In the genomic region with DNA sequence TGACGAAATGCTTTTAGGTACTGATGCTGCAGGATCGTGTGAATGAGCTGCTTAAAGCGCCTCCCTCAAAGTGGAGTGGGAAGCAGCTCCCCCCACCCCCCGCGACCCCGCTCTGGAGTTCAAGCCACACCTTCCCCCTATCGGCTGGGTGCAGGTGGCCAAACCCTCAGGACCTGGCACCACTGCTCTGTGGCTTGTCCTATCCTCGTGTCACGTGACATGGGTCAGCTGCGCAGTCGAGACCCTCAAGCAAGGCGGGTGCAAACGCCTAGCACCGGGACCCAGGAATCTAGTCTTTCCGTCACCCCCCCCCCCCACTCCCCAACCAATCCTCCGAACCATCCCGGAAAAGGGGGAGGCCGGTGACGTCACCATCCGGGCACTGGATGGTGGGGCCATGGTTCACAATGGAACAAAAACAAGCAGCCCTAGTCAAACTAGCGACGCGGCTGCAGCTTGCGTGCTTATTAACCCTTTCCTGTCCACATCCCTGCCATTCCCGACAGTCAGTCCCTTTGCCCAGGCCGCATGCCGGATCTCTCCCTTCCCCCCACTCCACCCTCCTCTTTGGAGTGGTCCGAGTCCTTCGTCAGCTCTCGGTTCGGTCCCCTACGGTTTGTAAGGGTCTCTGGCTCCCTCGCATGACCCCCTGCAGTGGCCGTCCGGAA, we compare ENCODE assay signal across 8 mouse cellular contexts. TPM values are rescaled to one million over a fixed set of nuclear protein-coding genes. Genes with fewer than 3 reads are reported as not detected.
A peak's percentile ranks its signal among the peaks of the same experiment; 100 is the strongest.
DNase-seq lines count a peak whose midpoint lies in the region; ATAC-seq and TF ChIP-seq lines count a peak whose summit lies in the region.

No protein-coding gene starts in this region.

- peak; percentile 83 for ATAC-seq in heart, embryonic 12.5 days (ENCODE audit: insufficient number of reproducible peaks, low FRiP score)
- ATAC-seq in kidney, postnatal 0 days (replicated peaks; ENCODE audit: low FRiP score, low read depth): peak; percentile 86
- peak; percentile 60 for ATAC-seq in liver, embryonic 12.5 days
- peak; percentile 83 for ATAC-seq in stomach, embryonic 16.5 days (ENCODE audit: insufficient read depth, low FRiP score)

- no peaks in the 10 kb centered on the region for H3K36me3 ChIP-seq in C2C12 (ENCODE audit: control insufficient read depth, insufficient read depth)
- peaks cover 6% of the 10 kb centered on the region for H3K36me3 ChIP-seq in erythroblast, embryonic 14.5 days (ENCODE audit: control insufficient read depth)
- H3K36me3 ChIP-seq in heart, embryonic 12.5 days: no peaks in the 10 kb centered on the region
- no peaks in the 10 kb centered on the region for H3K36me3 ChIP-seq in kidney, postnatal 0 days (ENCODE audit: insufficient read depth, low read length)
- H3K36me3 ChIP-seq in liver, embryonic 12.5 days: peaks cover 3% of the 10 kb centered on the region; the same call in 1 of the 2 replicates
- H3K36me3 ChIP-seq in stomach, embryonic 16.5 days (ENCODE audit: control insufficient read depth, insufficient read depth, low read length): no peaks in the 10 kb centered on the region

- peak overlapping the region; percentile 59 for H3K9ac ChIP-seq in heart, embryonic 12.5 days
- H3K9ac ChIP-seq in kidney, postnatal 0 days (ENCODE audit: low read depth, low read length): peak overlapping the region; percentile 46
- peak overlapping the region; percentile 89 for H3K9ac ChIP-seq in liver, embryonic 12.5 days
- peak overlapping the region; percentile 73 for H3K9ac ChIP-seq in stomach, embryonic 16.5 days (ENCODE audit: low read length)

- peak overlapping the region; percentile 95 for H3K27ac ChIP-seq in heart, embryonic 12.5 days (ENCODE audit: poor library complexity, severe bottlenecking)
- H3K27ac ChIP-seq in kidney, postnatal 0 days: peak overlapping the region; percentile 96
- H3K27ac ChIP-seq in liver, embryonic 12.5 days: peak overlapping the region; percentile 93
- H3K27ac ChIP-seq in stomach, embryonic 16.5 days (ENCODE audit: low read length): peak overlapping the region; percentile 96

- H3K9me3 ChIP-seq in erythroblast, embryonic 14.5 days (ENCODE audit: control insufficient read depth, low read length): peaks cover 15% of the 10 kb centered on the region
- H3K9me3 ChIP-seq in heart, embryonic 12.5 days (replicated peaks): peaks cover 10% of the 10 kb centered on the region; the same call in 1 of the 2 replicates
- no peaks in the 10 kb centered on the region for H3K9me3 ChIP-seq in kidney, postnatal 0 days (replicated peaks; ENCODE audit: low read length)
- H3K9me3 ChIP-seq in liver, embryonic 12.5 days (replicated peaks): no peaks in the 10 kb centered on the region
- H3K9me3 ChIP-seq in stomach, embryonic 16.5 days (replicated peaks; ENCODE audit: control insufficient read depth, low read length): no peaks in the 10 kb centered on the region

- peaks cover 15% of the 10 kb centered on the region for H3K4me1 ChIP-seq in erythroblast, embryonic 14.5 days (ENCODE audit: control insufficient read depth)
- no peaks in the 10 kb centered on the region for H3K4me1 ChIP-seq in heart, embryonic 12.5 days (replicated peaks)
- no peaks in the 10 kb centered on the region for H3K4me1 ChIP-seq in kidney, postnatal 0 days (replicated peaks; ENCODE audit: insufficient read depth, low read length)
- H3K4me1 ChIP-seq in liver, embryonic 12.5 days: 0 out of 2 replicates have a peak, but pooled peaks cover 3% of the 10 kb centered on the region
- no peaks in the 10 kb centered on the region for H3K4me1 ChIP-seq in stomach, embryonic 16.5 days (ENCODE audit: control insufficient read depth, insufficient read depth, low read length)

- H3K79me2 ChIP-seq in C2C12 (ENCODE audit: control insufficient read depth, insufficient read depth): peaks cover 41% of the 10 kb centered on the region

- no peaks in the 10 kb centered on the region for H3K27me3 ChIP-seq in C2C12 (ENCODE audit: control insufficient read depth, insufficient read depth, insufficient read length)
- H3K27me3 ChIP-seq in erythroblast, embryonic 14.5 days (ENCODE audit: control insufficient read depth): peaks cover 11% of the 10 kb centered on the region
- peaks cover 20% of the 10 kb centered on the region for H3K27me3 ChIP-seq in heart, embryonic 12.5 days (replicated peaks)
- H3K27me3 ChIP-seq in kidney, postnatal 0 days (ENCODE audit: insufficient read depth, low read length): no peaks in the 10 kb centered on the region
- peaks cover 15% of the 10 kb centered on the region for H3K27me3 ChIP-seq in liver, embryonic 12.5 days (replicated peaks)
- peaks cover 6% of the 10 kb centered on the region; the same call in 1 of the 2 replicates for H3K27me3 ChIP-seq in stomach, embryonic 16.5 days (ENCODE audit: control insufficient read depth, insufficient read depth, low read length)

- no peak for TF ChIP-seq CTCF in C2C12 (IDR thresholded peaks at IDR 0.05; ENCODE audit: control insufficient read depth, insufficient read depth, insufficient read length)
- no peak for TF ChIP-seq CTCF in kidney, postnatal 0 days (IDR thresholded peaks at IDR 0.05; ENCODE audit: low read depth)

- peak overlapping the region; percentile 84 for H3ac ChIP-seq in C2C12 (ENCODE audit: control insufficient read depth, insufficient read length, low read depth)

- peak overlapping the region; percentile 62 for H3K4me2 ChIP-seq in heart, embryonic 12.5 days
- H3K4me2 ChIP-seq in kidney, postnatal 0 days (ENCODE audit: low read length): peak overlapping the region; percentile 48
- peak overlapping the region; percentile 76 for H3K4me2 ChIP-seq in liver, embryonic 12.5 days
- peak overlapping the region; percentile 50 for H3K4me2 ChIP-seq in stomach, embryonic 16.5 days (ENCODE audit: low read depth, low read length)

- DNase-seq in brain, adult 2 months (ENCODE audit: low read depth, low spot score): peak; percentile 98
- peak; percentile 89 for DNase-seq in kidney, postnatal 0 days (ENCODE audit: low spot score)
- DNase-seq in natural killer cell, adult 2 months (ENCODE audit: low spot score in 2 of 2): peak; percentile 75 to 84

- WGBS in heart, embryonic 12.5 days: 12% methylated on average over 34 of the region's 35 CpGs
- 32% methylated on average over 35 of the region's 35 CpGs for WGBS in kidney, postnatal 0 days
- 11% methylated on average over 27 of the region's 35 CpGs for WGBS in liver, embryonic 12.5 days (ENCODE audit: insufficient replicate concordance)
- 18% methylated on average over 34 of the region's 35 CpGs for WGBS in stomach, embryonic 16.5 days

- peak overlapping the region; percentile 26 for H3K4me3 ChIP-seq in C2C12 (ENCODE audit: insufficient read depth, poor library complexity, severe bottlenecking)
- H3K4me3 ChIP-seq in erythroblast, embryonic 14.5 days (replicated peaks): peak overlapping the region; percentile 77
- peak overlapping the region; percentile 93 for H3K4me3 ChIP-seq in heart, embryonic 12.5 days
- peak overlapping the region; percentile 73 for H3K4me3 ChIP-seq in kidney, postnatal 0 days (replicated peaks; ENCODE audit: low read depth, low read length)
- H3K4me3 ChIP-seq in liver, embryonic 12.5 days: peak overlapping the region; percentile 79
- peak overlapping the region; percentile 71 for H3K4me3 ChIP-seq in stomach, embryonic 16.5 days (replicated peaks; ENCODE audit: low read length)

- H3K79me3 ChIP-seq in C2C12 (ENCODE audit: low read depth): peaks cover 30% of the 10 kb centered on the region

TF ChIP-seq in C2C12, 6 proteins besides CTCF, POLR2A, EP300 and RAD21:
- TF ChIP-seq USF1 (IDR thresholded peaks at IDR 0.05; ENCODE audit: low read depth) (peak; percentile 41), FOSL1 (IDR thresholded peaks at IDR 0.05; ENCODE audit: insufficient read depth, low read length, poor library complexity, severe bottlenecking) (no peak), MYOG (IDR thresholded peaks at IDR 0.05; ENCODE audit: control insufficient read depth, extremely low read depth, insufficient read length) (no peak)

RNA-seq across cellular contexts. Expression of gene Usp9x, which starts 0.6 kb away (rescaled TPM):
- 19.7 TPM for polyA plus RNA-seq in C2C12 (2012; fragmentation: generic; extraction: Trizol)
- polyA plus RNA-seq in erythroblast, embryonic 14.5 days (2012): 0.15 and 0.18 TPM in 2 replicates
- polyA plus RNA-seq in heart, embryonic 12.5 days (2016; fragmentation: Nextera tagmentation; extraction: Ambion mirVana): 50.8 and 53.2 TPM in 2 replicates
- polyA plus RNA-seq in kidney, postnatal 0 days (2015; fragmentation: Nextera tagmentation; extraction: Ambion mirVana): 23.2 and 23.8 TPM in 2 replicates
- polyA plus RNA-seq in liver, embryonic 12.5 days (2016; fragmentation: Nextera tagmentation; extraction: Ambion mirVana): 21.0 and 21.5 TPM in 2 replicates
- polyA plus RNA-seq in stomach, embryonic 16.5 days (2015; fragmentation: Nextera tagmentation; extraction: Ambion mirVana): 24.6 and 25.8 TPM in 2 replicates

Comparison
In these comparisons a context has a peak if more than half of its experiments do, and no peak if none do; other contexts are left out.
1. Peak in every context shown above with its lines: DNase-seq, ATAC-seq, H3K4me3 ChIP-seq and H3K27ac ChIP-seq.
2. H3K4me3 ChIP-seq: peak in every context shown above with its lines; median percentile 93 in heart, embryonic 12.5 days; 79 in liver, embryonic 12.5 days; 77 in erythroblast, embryonic 14.5 days; 73 in kidney, postnatal 0 days; 71 in stomach, embryonic 16.5 days; 26 in C2C12.
3. RNA of gene Usp9x, which starts 0.6 kb away (polyA plus RNA-seq): 50.8 to 53.2 TPM in heart, embryonic 12.5 days, 24.6 to 25.8 TPM in stomach, embryonic 16.5 days, 23.2 to 23.8 TPM in kidney, postnatal 0 days, 21.0 to 21.5 TPM in liver, embryonic 12.5 days and 19.7 TPM in C2C12 (single experiment); 0.15 to 0.18 TPM in erythroblast, embryonic 14.5 days; every median in the first group is over 10 times any median in the second.